Mouse (Mus musculus): ENCODE measurements around the gene Egfr.

- TF ChIP-seq MYC (IDR thresholded peaks at IDR 0.05; ENCODE audit: low read depth, low read length), result no peak
- no peak for TF ChIP-seq SMC3 (IDR thresholded peaks at IDR 0.05; ENCODE audit: low read depth, low read length)
- TF ChIP-seq NELFE (IDR thresholded peaks at IDR 0.05; ENCODE audit: low read depth, low read length), result no peak
- TF ChIP-seq CTCF (conservative IDR thresholded peaks at IDR 0.05 in 1 of 2, IDR thresholded peaks at IDR 0.05 in 1 of 2; ENCODE audit: low read depth in 2 of 2, low read length in 2 of 2), result no peak
- no peak for TF ChIP-seq USF2 (conservative IDR thresholded peaks at IDR 0.05; ENCODE audit: low read depth, low read length)
- no peak for TF ChIP-seq EP300 (IDR thresholded peaks at IDR 0.05; ENCODE audit: low read length)
- TF ChIP-seq TBP (conservative IDR thresholded peaks at IDR 0.05; ENCODE audit: low read depth, low read length), result no peak
- TF ChIP-seq HCFC1 (IDR thresholded peaks at IDR 0.05; ENCODE audit: low read depth, low read length), result no peak
- no peak for TF ChIP-seq JUN (IDR thresholded peaks at IDR 0.05; ENCODE audit: insufficient read depth, low read depth, low read length)
- no peak for TF ChIP-seq KAT2A (IDR thresholded peaks at IDR 0.05; ENCODE audit: insufficient replicate concordance, low read length)
- TF ChIP-seq POLR2AphosphoS2 (IDR thresholded peaks at IDR 0.05; ENCODE audit: low read depth, low read length), result no peak
- TF ChIP-seq POLR2A (IDR thresholded peaks at IDR 0.05; ENCODE audit: low read depth, low read length), result no peak
- no peak for TF ChIP-seq MEF2A (IDR thresholded peaks at IDR 0.05; ENCODE audit: borderline replicate concordance, low read depth, low read length)
Observed at GRCm38 (mm10) chr11:16941973-16942452, 190.0 kb downstream of the Egfr start.

All from CH12.LX (cell line).